Mouse (Mus musculus): ENCODE measurements around the gene Nfib. TPM values are rescaled to one million over a fixed set of nuclear protein-coding genes. Genes with fewer than 3 reads are reported as not detected.
A peak's percentile ranks its signal among the peaks of the same experiment; 100 is the strongest.

Nfib gene
- polyA plus RNA-seq, 2 experiments: 57.3 to 126 TPM

DNA sequence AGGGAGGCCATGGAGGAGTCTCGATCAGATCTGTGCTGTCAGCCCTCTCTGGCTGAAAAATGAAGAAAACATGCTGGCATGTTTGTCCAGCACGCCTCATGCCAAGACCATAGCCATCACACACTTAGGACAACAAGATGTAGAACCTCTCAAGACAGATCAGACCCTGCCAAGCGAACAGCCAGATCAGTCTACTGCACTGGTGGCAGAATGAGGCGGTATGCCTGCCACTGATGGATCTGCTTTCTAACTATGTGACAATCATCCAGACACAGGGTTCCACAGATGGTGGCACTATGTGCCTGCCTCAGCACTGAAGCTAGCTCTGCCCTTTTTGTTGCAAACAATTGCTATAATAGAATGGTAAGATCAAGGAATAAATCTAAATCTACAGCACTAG, 250.6 kb downstream of the Nfib start:
- ATAC-seq (ENCODE audit: low FRiP score, low read depth): no peak
- Histone ChIP-seq H3K27ac (replicated peaks; ENCODE audit: low read depth, low read length) (0 out of 2 replicates have a peak overlapping the region, but pooled peaks have one; percentile 5), H3K27me3 (ENCODE audit: control insufficient read depth, insufficient read depth, low read length) (no peaks in the 10 kb centered on the region), H3K4me1 (ENCODE audit: control insufficient read depth, insufficient read depth, low read length) (peaks cover 28% of the 10 kb centered on the region), H3K4me2 (replicated peaks; ENCODE audit: low read depth, low read length, severe bottlenecking) (no peak overlapping the region), H3K36me3 (ENCODE audit: control insufficient read depth, insufficient read depth, low read length) (peaks cover 8% of the 10 kb centered on the region; the same call in 1 of the 2 replicates), H3K9me3 (ENCODE audit: control insufficient read depth, low read length) (no peaks in the 10 kb centered on the region), H3K9ac (ENCODE audit: low read depth, low read length, severe bottlenecking) (no peak overlapping the region), H3K4me3 (replicated peaks; ENCODE audit: low read length) (no peak overlapping the region)
- DNase-seq (ENCODE audit: low spot score): no peak
- no peak for TF ChIP-seq POLR2A (IDR thresholded peaks at IDR 0.05; ENCODE audit: borderline replicate concordance, extremely low read depth, insufficient read depth, insufficient read length)
- 92% methylated on average over 4 of the region's 4 CpGs for WGBS

DNA sequence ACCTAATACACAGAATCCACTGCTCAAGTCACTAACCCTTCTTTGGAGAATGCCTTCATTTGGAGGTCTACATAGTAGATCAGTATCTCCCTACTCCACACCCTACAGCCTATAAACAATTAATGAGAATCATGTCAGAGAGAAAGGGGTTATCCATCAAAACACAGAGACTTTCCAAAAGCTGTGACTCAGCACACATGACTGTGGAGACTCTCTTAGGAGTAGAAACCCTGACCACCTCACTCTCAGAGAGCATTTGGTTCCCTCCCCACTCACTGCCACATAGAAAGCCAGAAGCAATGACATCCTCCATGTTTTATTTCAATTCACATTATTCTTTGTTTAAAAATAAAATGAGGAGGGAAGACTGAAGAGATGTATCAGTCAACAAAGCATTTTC, 252.2 kb downstream of the Nfib start:
- H3K9ac ChIP-seq (ENCODE audit: low read depth, low read length, severe bottlenecking): no peak overlapping the region
- DNase-seq (ENCODE audit: low spot score): no peak
- H3K4me2 ChIP-seq (replicated peaks; ENCODE audit: low read depth, low read length, severe bottlenecking): no peak overlapping the region
- H3K4me3 ChIP-seq (replicated peaks; ENCODE audit: low read length): no peak overlapping the region
- no peaks in the 10 kb centered on the region for H3K9me3 ChIP-seq (ENCODE audit: control insufficient read depth, low read length)
- H3K27ac ChIP-seq (replicated peaks; ENCODE audit: low read depth, low read length): no peak overlapping the region
- ATAC-seq (ENCODE audit: low FRiP score, low read depth): no peak
- peaks cover 29% of the 10 kb centered on the region for H3K4me1 ChIP-seq (ENCODE audit: control insufficient read depth, insufficient read depth, low read length)
- TF ChIP-seq POLR2A (IDR thresholded peaks at IDR 0.05; ENCODE audit: borderline replicate concordance, extremely low read depth, insufficient read depth, insufficient read length): no peak
- H3K36me3 ChIP-seq (ENCODE audit: control insufficient read depth, insufficient read depth, low read length): peaks cover 12% of the 10 kb centered on the region; the same call in 1 of the 2 replicates
- H3K27me3 ChIP-seq (ENCODE audit: control insufficient read depth, insufficient read depth, low read length): no peaks in the 10 kb centered on the region

DNA sequence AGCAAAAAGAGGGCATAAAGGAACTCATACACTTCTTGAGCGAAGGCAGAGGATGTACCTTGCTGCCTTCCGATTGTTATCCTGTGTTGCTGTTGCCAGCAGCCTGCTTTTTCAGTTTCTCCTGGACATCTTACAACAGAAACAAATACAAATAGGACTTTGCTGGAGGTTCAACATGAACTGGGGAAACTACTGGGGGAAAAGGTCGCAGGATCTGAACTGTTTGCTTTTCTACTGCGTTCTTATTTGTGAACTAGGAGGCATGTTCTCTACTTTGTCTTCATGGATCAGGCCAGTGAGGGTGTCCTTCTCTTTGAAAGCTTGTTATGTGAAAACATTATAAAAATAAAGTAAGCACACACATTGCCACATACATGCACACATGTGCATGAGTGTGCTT, 252.6 kb downstream of the Nfib start:
- Histone ChIP-seq H3K27me3 (ENCODE audit: control insufficient read depth, insufficient read depth, low read length) (no peaks in the 10 kb centered on the region), H3K4me2 (replicated peaks; ENCODE audit: low read depth, low read length, severe bottlenecking) (no peak overlapping the region), H3K27ac (replicated peaks; ENCODE audit: low read depth, low read length) (no peak overlapping the region), H3K36me3 (ENCODE audit: control insufficient read depth, insufficient read depth, low read length) (peaks cover 12% of the 10 kb centered on the region; the same call in 1 of the 2 replicates), H3K9ac (ENCODE audit: low read depth, low read length, severe bottlenecking) (no peak overlapping the region), H3K9me3 (ENCODE audit: control insufficient read depth, low read length) (no peaks in the 10 kb centered on the region), H3K4me3 (replicated peaks; ENCODE audit: low read length) (no peak overlapping the region), H3K4me1 (ENCODE audit: control insufficient read depth, insufficient read depth, low read length) (peaks cover 28% of the 10 kb centered on the region)
- DNase-seq (ENCODE audit: low spot score) (no peak), ATAC-seq (ENCODE audit: low FRiP score, low read depth) (no peak)
- 88% methylated on average over 4 of the region's 4 CpGs for WGBS
- TF ChIP-seq POLR2A (IDR thresholded peaks at IDR 0.05; ENCODE audit: borderline replicate concordance, extremely low read depth, insufficient read depth, insufficient read length): no peak

DNA sequence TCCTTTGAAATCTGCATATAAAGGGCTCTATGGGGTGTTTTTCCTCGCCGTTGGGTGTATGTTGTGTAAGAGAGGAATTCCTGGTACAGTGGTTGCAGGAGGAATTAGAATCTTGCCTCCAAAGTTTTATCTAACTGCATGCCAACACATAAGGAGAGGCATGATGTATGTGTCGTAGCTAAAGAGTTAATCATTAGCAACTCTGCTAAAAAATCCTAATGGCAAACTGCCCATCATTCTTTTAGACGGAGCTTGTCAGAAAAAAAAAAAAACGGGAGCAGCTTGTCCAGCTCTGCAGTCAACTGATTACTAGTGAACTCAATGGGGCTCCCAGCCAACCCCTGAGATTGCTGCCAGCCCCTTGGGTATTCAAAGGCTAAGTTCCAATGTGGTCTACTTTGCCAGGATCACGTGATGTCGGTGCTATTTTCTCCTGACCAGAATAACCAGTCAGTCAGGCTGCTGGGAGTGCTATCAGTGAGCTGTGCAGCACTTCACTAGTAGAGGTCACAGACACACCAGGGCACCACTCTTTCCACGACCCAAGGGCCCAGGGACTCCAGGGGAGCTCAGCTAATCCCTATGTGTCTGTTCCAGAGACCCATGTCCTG, 258.4 kb downstream of the Nfib start:
- Histone ChIP-seq H3K4me3 (replicated peaks; ENCODE audit: low read length) (no peak overlapping the region), H3K27me3 (ENCODE audit: control insufficient read depth, insufficient read depth, low read length) (no peaks in the 10 kb centered on the region), H3K4me1 (ENCODE audit: control insufficient read depth, insufficient read depth, low read length) (peaks cover 25% of the 10 kb centered on the region), H3K9ac (ENCODE audit: low read depth, low read length, severe bottlenecking) (no peak overlapping the region), H3K27ac (replicated peaks; ENCODE audit: low read depth, low read length) (no peak overlapping the region), H3K9me3 (ENCODE audit: control insufficient read depth, low read length) (no peaks in the 10 kb centered on the region), H3K36me3 (ENCODE audit: control insufficient read depth, insufficient read depth, low read length) (peaks cover 4% of the 10 kb centered on the region), H3K4me2 (replicated peaks; ENCODE audit: low read depth, low read length, severe bottlenecking) (no peak overlapping the region)
- peak; percentile 49 for DNase-seq (ENCODE audit: low spot score)
- ATAC-seq (ENCODE audit: low FRiP score, low read depth): no peak
- WGBS: 21% methylated on average over 8 of the region's 8 CpGs
- no peak for TF ChIP-seq POLR2A (IDR thresholded peaks at IDR 0.05; ENCODE audit: borderline replicate concordance, extremely low read depth, insufficient read depth, insufficient read length)

DNA sequence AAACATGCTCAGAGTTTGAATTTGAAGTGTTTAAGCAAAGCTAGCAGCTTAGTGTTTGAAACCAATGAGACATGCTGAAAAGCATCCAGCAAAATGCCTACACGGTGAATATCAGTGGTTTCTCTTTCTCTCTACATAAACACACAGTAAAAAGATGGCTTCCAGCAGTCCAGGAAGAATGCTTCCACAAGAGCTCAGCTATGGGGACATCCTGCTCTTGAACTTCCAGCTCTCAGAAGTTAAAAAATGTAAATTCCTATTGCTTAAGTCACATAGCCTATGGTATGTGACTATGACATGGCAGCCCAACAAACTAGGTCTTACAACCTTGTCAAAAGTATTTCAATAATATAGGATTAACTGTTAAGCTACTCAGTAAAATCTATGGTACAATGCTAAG, 261.5 kb downstream of the Nfib start:
- H3K27ac ChIP-seq (replicated peaks; ENCODE audit: low read depth, low read length): no peak overlapping the region
- 81% methylated on average over 1 of the region's 1 CpGs for WGBS
- no peaks in the 10 kb centered on the region; the same call in 1 of the 2 replicates for H3K36me3 ChIP-seq (ENCODE audit: control insufficient read depth, insufficient read depth, low read length)
- no peak overlapping the region for H3K9ac ChIP-seq (ENCODE audit: low read depth, low read length, severe bottlenecking)
- no peaks in the 10 kb centered on the region for H3K9me3 ChIP-seq (ENCODE audit: control insufficient read depth, low read length)
- no peak overlapping the region for H3K4me2 ChIP-seq (replicated peaks; ENCODE audit: low read depth, low read length, severe bottlenecking)
- no peak for ATAC-seq (ENCODE audit: low FRiP score, low read depth)
- no peaks in the 10 kb centered on the region for H3K27me3 ChIP-seq (ENCODE audit: control insufficient read depth, insufficient read depth, low read length)
- H3K4me3 ChIP-seq (replicated peaks; ENCODE audit: low read length): no peak overlapping the region
- peaks cover 21% of the 10 kb centered on the region for H3K4me1 ChIP-seq (ENCODE audit: control insufficient read depth, insufficient read depth, low read length)
- DNase-seq (ENCODE audit: low spot score): no peak
- TF ChIP-seq POLR2A (IDR thresholded peaks at IDR 0.05; ENCODE audit: borderline replicate concordance, extremely low read depth, insufficient read depth, insufficient read length): no peak

All from limb, embryonic 14.5 days (tissue).